Mouse (Mus musculus) neural tube, embryonic 15.5 days (tissue): ENCODE data around the gene Pianp. TPM values are rescaled to one million over a fixed set of nuclear protein-coding genes. Genes with fewer than 3 reads are reported as not detected.

Experiments
- ATAC-seq: fragments of 200-750 bp; cut with Nextera tagmentation; 2 replicates; pipeline ENCODE4 v1.8.0; 2017; ENCODE audit warnings: mild to moderate bottlenecking, moderate TSS enrichment, moderate library complexity; ENCODE audit not compliant: low FRiP score
- H3K27ac ChIP-seq: fragments of 300-500 bp; sonication (generic); replicated peaks from 2 replicates; pipeline ENCODE4 v1.5.1; 2015; ENCODE audit warnings: mild to moderate bottlenecking, inconsistent platforms
- H3K27me3 ChIP-seq: fragments of 300-500 bp; sonication (generic); replicated peaks from 2 replicates; pipeline ENCODE4 v1.6.1; 2015; ENCODE audit warnings: inconsistent platforms
- H3K36me3 ChIP-seq: fragments of 300-500 bp; sonication (generic); 2 replicates; pipeline ENCODE4 v1.6.1; 2015; ENCODE audit warnings: inconsistent platforms
- H3K4me1 ChIP-seq: fragments of 300-500 bp; sonication (generic); 2 replicates; pipeline ENCODE4 v1.6.1; 2015; ENCODE audit warnings: inconsistent platforms
- H3K4me2 ChIP-seq: fragments of 300-500 bp; sonication (generic); 2 replicates; pipeline ENCODE4 v1.6.1; 2015; ENCODE audit warnings: inconsistent platforms, mild to moderate bottlenecking, moderate library complexity
- H3K4me3 ChIP-seq: fragments of 300-500 bp; sonication (generic); replicated peaks from 2 replicates; pipeline ENCODE4 v1.5.1; 2015; ENCODE audit warnings: mild to moderate bottlenecking, inconsistent platforms
- H3K9ac ChIP-seq: fragments of 300-500 bp; sonication (generic); replicated peaks from 2 replicates; pipeline ENCODE4 v1.6.1; 2015; ENCODE audit warnings: mild to moderate bottlenecking, inconsistent platforms
- H3K9me3 ChIP-seq: fragments of 300-500 bp; sonication (generic); replicated peaks from 2 replicates; pipeline ENCODE4 v1.6.1; 2016; ENCODE audit warnings: inconsistent platforms
- WGBS: fragments of 180-500 bp; shearing (Covaris S2); methylation state at CpG from one replicate; pipeline ENCODE4 v1.1.7; 2015; ENCODE audit warnings: mixed read lengths; 5-methylcytosine and 5-hydroxymethylcytosine counted together
- polyA plus RNA-seq: library from polyadenylated mRNA; unstranded; fragments of >200 nt; fragmentation: Nextera tagmentation; extraction: Ambion mirVana; gene quantifications from 2 replicates; pipeline ENCODE4 v1.2.1, GENCODE M21; 2015

Pianp gene
- polyA plus RNA-seq, 1 experiment from 2014 or later = 72.4 TPM

GRCm38 (mm10) chr6:125049678-125050077, 53.2 kb downstream of the Pianp start, which contains the start of gene Acrbp:
Gene Acrbp, plus strand, starts transcription at chr6:125049689.
- H3K4me1 ChIP-seq = no peaks in the 10 kb centered on the region; the same call in 1 of the 2 replicates
- H3K4me2 ChIP-seq = no peak within 1 kb of the TSS
- no peak within 1 kb of the TSS for H3K4me3 ChIP-seq
- no peaks in the 10 kb centered on the region for H3K27me3 ChIP-seq
- H3K36me3 ChIP-seq = peaks cover 88% of the 10 kb centered on the region
- H3K9me3 ChIP-seq = no peaks in the 10 kb centered on the region
- H3K27ac ChIP-seq = no peak within 1 kb of the TSS
- 41% methylated on average over 20 of the region's 20 CpGs for WGBS
- no peak within 1 kb of the TSS for H3K9ac ChIP-seq
- ATAC-seq = no peak

GRCm38 (mm10) chr6:125051237-125051636, 54.7 kb downstream of the Pianp start:
- Histone ChIP-seq H3K27me3 (no peaks in the 10 kb centered on the region), H3K9ac (no peak overlapping the region), H3K4me3 (no peak overlapping the region), H3K4me2 (no peak overlapping the region), H3K27ac (no peak overlapping the region), H3K9me3 (no peaks in the 10 kb centered on the region), H3K4me1 (no peaks in the 10 kb centered on the region; the same call in 1 of the 2 replicates), H3K36me3 (peaks cover 81% of the 10 kb centered on the region)
- WGBS = 68% methylated on average over 5 of the region's 5 CpGs
- no peak for ATAC-seq

Other genes starting within 250 kb of the Pianp start
- gene Gm45234, start 240.7 kb upstream of the Pianp start, polyA plus RNA-seq = 0.17 TPM in 1 of 2 replicates, not detected in the other
- gene Atn1, start 240.2 kb upstream of the Pianp start, polyA plus RNA-seq = 23.1 and 24.0 TPM in 2 replicates
- 197 and 226 TPM in 2 replicates for gene Eno2, start 227.0 kb upstream of the Pianp start, polyA plus RNA-seq
- 1.5 and 1.7 TPM in 2 replicates for gene Lrrc23, start 217.0 kb upstream of the Pianp start, polyA plus RNA-seq
- gene Spsb2, start 188.0 kb upstream of the Pianp start, polyA plus RNA-seq = 7.9 and 9.2 TPM in 2 replicates
- 481 and 545 TPM in 2 replicates for gene Tpi1, start 182.4 kb upstream of the Pianp start, polyA plus RNA-seq
- 190 and 199 TPM in 2 replicates for gene Usp5, start 167.2 kb upstream of the Pianp start, polyA plus RNA-seq
- 23.7 and 52.8 TPM in 2 replicates for gene Cdca3, start 167.1 kb upstream of the Pianp start, polyA plus RNA-seq
- 0.69 and 0.70 TPM in 2 replicates for gene Gnb3, start 156.4 kb upstream of the Pianp start, polyA plus RNA-seq
- 22.2 and 24.0 TPM in 2 replicates for gene P3h3, start 138.9 kb upstream of the Pianp start, polyA plus RNA-seq
- 28.9 and 33.8 TPM in 2 replicates for gene Gpr162, start 132.7 kb upstream of the Pianp start, polyA plus RNA-seq
- gene Cd4, start 108.5 kb upstream of the Pianp start, polyA plus RNA-seq = 0.17 and 0.61 TPM in 2 replicates
- gene Lag3, start 85.0 kb upstream of the Pianp start, polyA plus RNA-seq = 3.2 and 3.5 TPM in 2 replicates
- gene Ptms, start 76.6 kb upstream of the Pianp start, polyA plus RNA-seq = 637 and 745 TPM in 2 replicates
- 543 and 603 TPM in 2 replicates for gene Mlf2, start 65.3 kb upstream of the Pianp start, polyA plus RNA-seq
- 95.4 and 112 TPM in 2 replicates for gene Cops7a, start 31.2 kb upstream of the Pianp start, polyA plus RNA-seq
- gene Zfp384, start 12.5 kb downstream of the Pianp start, polyA plus RNA-seq = 18.5 and 19.5 TPM in 2 replicates
- 129 and 133 TPM in 2 replicates for gene Ing4, start 43.1 kb downstream of the Pianp start, polyA plus RNA-seq
- gene Acrbp, start 53.0 kb downstream of the Pianp start, polyA plus RNA-seq = 17.3 and 21.5 TPM in 2 replicates
- 1.0 and 1.2 TPM in 2 replicates for gene Lpar5, start 71.2 kb downstream of the Pianp start, polyA plus RNA-seq
- 87.5 and 93.9 TPM in 2 replicates for gene Chd4, start 99.3 kb downstream of the Pianp start, polyA plus RNA-seq
- 47.8 and 58.0 TPM in 2 replicates for gene Nop2, start 135.2 kb downstream of the Pianp start, polyA plus RNA-seq
- gene Iffo1, start 148.5 kb downstream of the Pianp start, polyA plus RNA-seq = 20.1 and 24.6 TPM in 2 replicates
- 1,563 and 1,690 TPM in 2 replicates for gene Gapdh, start 169.8 kb downstream of the Pianp start, polyA plus RNA-seq
- gene Ncapd2, start 195.0 kb downstream of the Pianp start, polyA plus RNA-seq = 38.2 and 56.6 TPM in 2 replicates
- gene Mrpl51, start 195.1 kb downstream of the Pianp start, polyA plus RNA-seq = 156 and 167 TPM in 2 replicates
- 53.8 and 57.4 TPM in 2 replicates for gene Vamp1, start 218.9 kb downstream of the Pianp start, polyA plus RNA-seq
- 7.1 and 11.9 TPM in 2 replicates for gene Tapbpl, start 235.2 kb downstream of the Pianp start, polyA plus RNA-seq
- 2.0 and 12.9 TPM in 2 replicates for gene Cd27, start 240.3 kb downstream of the Pianp start, polyA plus RNA-seq